Mouse (Mus musculus): ENCODE results near the gene Rpl35a. TPM values are rescaled to one million over a fixed set of nuclear protein-coding genes. Genes with fewer than 3 reads are reported as not detected.
"Not testable (repeated sequence)": the region's sequence is repeated elsewhere in the genome, so short reads cannot be mapped to it uniquely, and the experiment has no call there.

Rpl35a gene
- total RNA-seq, 1 experiment from 2014 or later, result 2,339 TPM

GRCm38 (mm10) chr16:33049809-33050208 is 6.4 kb upstream of the Rpl35a start:
- no peak for ATAC-seq (replicated peaks; ENCODE audit: insufficient number of reproducible peaks, low FRiP score, low TSS enrichment, poor library complexity, severe bottlenecking)

GRCm38 (mm10) chr16:33053141-33053540 is 3.1 kb upstream of the Rpl35a start:
- ATAC-seq (replicated peaks; ENCODE audit: insufficient number of reproducible peaks, low FRiP score, low TSS enrichment, poor library complexity, severe bottlenecking), result no peak

GRCm38 (mm10) chr16:33054927-33055326 is 1.3 kb upstream of the Rpl35a start:
- not testable (repeated sequence) for ATAC-seq (replicated peaks; ENCODE audit: insufficient number of reproducible peaks, low FRiP score, low TSS enrichment, poor library complexity, severe bottlenecking)

- no peak for ATAC-seq (replicated peaks; ENCODE audit: insufficient number of reproducible peaks, low FRiP score, low TSS enrichment, poor library complexity, severe bottlenecking)
These were observed 598 bp upstream of the Rpl35a start for GRCm38 (mm10) chr16:33055655-33056054.

GRCm38 (mm10) chr16:33056786-33057185 is 533 bp downstream of the Rpl35a start:
- no peak for ATAC-seq (replicated peaks; ENCODE audit: insufficient number of reproducible peaks, low FRiP score, low TSS enrichment, poor library complexity, severe bottlenecking)

GRCm38 (mm10) chr16:33058033-33058432 is 1.8 kb downstream of the Rpl35a start:
- ATAC-seq (replicated peaks; ENCODE audit: insufficient number of reproducible peaks, low FRiP score, low TSS enrichment, poor library complexity, severe bottlenecking), result no peak

GRCm38 (mm10) chr16:33058656-33059055 is 2.4 kb downstream of the Rpl35a start:
- not testable (repeated sequence) for ATAC-seq (replicated peaks; ENCODE audit: insufficient number of reproducible peaks, low FRiP score, low TSS enrichment, poor library complexity, severe bottlenecking)

GRCm38 (mm10) chr16:33059471-33059870 is 3.2 kb downstream of the Rpl35a start:
- ATAC-seq (replicated peaks; ENCODE audit: insufficient number of reproducible peaks, low FRiP score, low TSS enrichment, poor library complexity, severe bottlenecking), result no peak

GRCm38 (mm10) chr16:33060926-33061325 is 4.7 kb downstream of the Rpl35a start:
- ATAC-seq (replicated peaks; ENCODE audit: insufficient number of reproducible peaks, low FRiP score, low TSS enrichment, poor library complexity, severe bottlenecking), result no peak

GRCm38 (mm10) chr16:33061400-33061799 is 5.1 kb downstream of the Rpl35a start:
- no peak for ATAC-seq (replicated peaks; ENCODE audit: insufficient number of reproducible peaks, low FRiP score, low TSS enrichment, poor library complexity, severe bottlenecking)

GRCm38 (mm10) chr16:33062024-33062681 is 5.9 kb downstream of the Rpl35a start, which contains the start of gene Lmln:
TSS of gene Lmln (plus strand) at chr16:33062521.
- peak; percentile 87 for ATAC-seq (replicated peaks; ENCODE audit: insufficient number of reproducible peaks, low FRiP score, low TSS enrichment, poor library complexity, severe bottlenecking)

GRCm38 (mm10) chr16:33062682-33063131 is 6.5 kb downstream of the Rpl35a start:
- ATAC-seq (replicated peaks; ENCODE audit: insufficient number of reproducible peaks, low FRiP score, low TSS enrichment, poor library complexity, severe bottlenecking), result no peak

GRCm38 (mm10) chr16:33063267-33063666 is 7.0 kb downstream of the Rpl35a start:
- no peak for ATAC-seq (replicated peaks; ENCODE audit: insufficient number of reproducible peaks, low FRiP score, low TSS enrichment, poor library complexity, severe bottlenecking)

- ATAC-seq (replicated peaks; ENCODE audit: insufficient number of reproducible peaks, low FRiP score, low TSS enrichment, poor library complexity, severe bottlenecking), result no peak
These were observed 8.4 kb downstream of the Rpl35a start for GRCm38 (mm10) chr16:33064636-33065035.

- ATAC-seq (replicated peaks; ENCODE audit: insufficient number of reproducible peaks, low FRiP score, low TSS enrichment, poor library complexity, severe bottlenecking), result no peak
These were observed 14.7 kb downstream of the Rpl35a start for GRCm38 (mm10) chr16:33070928-33071327.

GRCm38 (mm10) chr16:33072871-33073557 is 16.8 kb downstream of the Rpl35a start:
- ATAC-seq (replicated peaks; ENCODE audit: insufficient number of reproducible peaks, low FRiP score, low TSS enrichment, poor library complexity, severe bottlenecking), result no peak

- ATAC-seq (replicated peaks; ENCODE audit: insufficient number of reproducible peaks, low FRiP score, low TSS enrichment, poor library complexity, severe bottlenecking), result no peak
These were observed 18.7 kb downstream of the Rpl35a start for GRCm38 (mm10) chr16:33074967-33075366.

- no peak for ATAC-seq (replicated peaks; ENCODE audit: insufficient number of reproducible peaks, low FRiP score, low TSS enrichment, poor library complexity, severe bottlenecking)
These were observed 19.8 kb downstream of the Rpl35a start for GRCm38 (mm10) chr16:33076078-33076477.

GRCm38 (mm10) chr16:33077069-33077627 is 20.9 kb downstream of the Rpl35a start:
- peak; percentile 64; the same call in 1 of the 2 replicates for ATAC-seq (replicated peaks; ENCODE audit: insufficient number of reproducible peaks, low FRiP score, low TSS enrichment, poor library complexity, severe bottlenecking)

- peak; percentile 54; the same call in 1 of the 2 replicates for ATAC-seq (replicated peaks; ENCODE audit: insufficient number of reproducible peaks, low FRiP score, low TSS enrichment, poor library complexity, severe bottlenecking)
These were observed 23.8 kb downstream of the Rpl35a start for GRCm38 (mm10) chr16:33080063-33080462.

Measured in monocyte, adult 5-6 weeks (primary cell).